Mouse (Mus musculus) liver, embryonic 14.5 days (tissue): Measurements from ENCODE around the gene Trappc6b.

ENCODE experiments used
- CTCF ChIP-seq: IDR thresholded peaks from 2 replicates; pipeline ENCODE4 v1.5.1; 2016; ENCODE audit warnings: antibody characterized with exemption, low read depth, control low read depth
- EP300 ChIP-seq: IDR thresholded peaks from 2 replicates; pipeline ENCODE4 v1.6.1; 2016; ENCODE audit warnings: antibody characterized with exemption, low read depth

GRCm38 (mm10) chr12:59074052-59074451 lies 12.8 kb upstream of the Trappc6b start:
- TF ChIP-seq CTCF (no peak), EP300 (no peak)
